26 mouse cellular contexts compared by ENCODE assay signal in the genomic region with DNA sequence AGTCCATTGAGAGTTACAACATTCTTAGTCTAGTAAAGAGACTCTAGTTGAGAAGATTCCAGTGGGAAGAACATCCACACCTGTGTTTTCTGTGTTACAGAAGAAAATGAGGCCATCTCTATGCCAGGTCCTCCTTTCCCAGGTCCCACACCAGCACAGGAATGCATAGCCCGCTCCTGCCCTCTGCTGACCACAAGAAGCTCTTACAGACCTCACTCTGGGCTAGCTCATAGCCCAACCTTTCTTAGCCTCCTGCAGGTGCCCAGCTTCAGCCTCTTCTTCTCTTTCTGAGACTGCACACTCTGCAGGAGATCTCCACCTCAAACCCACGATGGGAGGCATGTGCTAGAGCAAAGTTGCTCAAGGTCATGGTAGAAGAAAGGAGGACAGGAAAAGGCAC. TPM values are rescaled to one million over a fixed set of nuclear protein-coding genes. Genes with fewer than 3 reads are reported as not detected.
A peak's percentile ranks its signal among the peaks of the same experiment; 100 is the strongest.
DNase-seq lines count a peak whose midpoint lies in the region; ATAC-seq and TF ChIP-seq lines count a peak whose summit lies in the region.
"Not testable (repeated sequence)": the region's sequence is repeated elsewhere in the genome, so short reads cannot be mapped to it uniquely, and the experiment has no call there.
"Had no signal": no experiment of that assay in that cellular context is flagged by ENCODE, and none has a peak within 500 bp of the region (broad histone marks: within the 10 kb centered on the region; RNA-seq: fewer than 3 reads in every experiment).

No protein-coding gene starts in this region.

- H3K4me3 ChIP-seq in heart, adult 2 months; liver, adult 2 months (ENCODE audit: insufficient read depth, low read depth, low read length); midbrain, embryonic 11.5 days (ENCODE audit: low read depth, low read length): not testable (repeated sequence)

- intact Hi-C loops in heart, adult 2 months (cut with DNase I), result not testable (repeated sequence)

- H3K36me3 ChIP-seq in heart, adult 2 months (ENCODE audit: control insufficient read depth, insufficient read depth, low read length); liver, adult 2 months (ENCODE audit: control insufficient read depth, insufficient read depth, low read length); midbrain, embryonic 11.5 days (ENCODE audit: control insufficient read depth, insufficient read depth, low read length): not testable (repeated sequence)

- TF ChIP-seq CTCF in heart, adult 2 months (IDR thresholded peaks at IDR 0.05), result peak; percentile 25
- peak; percentile 30; the same call in 1 of the 2 replicates for TF ChIP-seq CTCF in liver, adult 2 months (IDR thresholded peaks at IDR 0.05; ENCODE audit: low read depth, low read length)

- not testable (repeated sequence) for H3K9ac ChIP-seq in heart, adult 2 months (ENCODE audit: low read depth, low read length); liver, adult 2 months (ENCODE audit: low read depth, low read length); midbrain, embryonic 11.5 days (ENCODE audit: low read length)

- not testable (repeated sequence) for H3K4me1 ChIP-seq in heart, adult 2 months (ENCODE audit: control insufficient read depth, insufficient read depth, low read length); liver, adult 2 months (ENCODE audit: control insufficient read depth, insufficient read depth, low read length); midbrain, embryonic 11.5 days (ENCODE audit: control insufficient read depth, insufficient read depth, low read length)

- ATAC-seq in common myeloid progenitor, adult 5-6 weeks (replicated peaks; ENCODE audit: low read depth, poor library complexity, severe bottlenecking), result peak; percentile 63; the same call in 1 of the 2 replicates
- ATAC-seq in midbrain, embryonic 11.5 days (ENCODE audit: low FRiP score), result peak; percentile 40; the same call in 1 of the 2 replicates

- not testable (repeated sequence) for TF ChIP-seq POLR2A in heart, adult 2 months (IDR thresholded peaks at IDR 0.05; ENCODE audit: insufficient read depth, low read depth, low read length); liver, adult 2 months (IDR thresholded peaks at IDR 0.05; ENCODE audit: extremely low read depth, insufficient read depth, low read length)

- DNase-seq in CD4-positive, CD25-positive, alpha-beta regulatory T cell, adult 2 months (ENCODE audit: low read depth, low spot score), result peak; percentile 29
- DNase-seq in adipocyte (ENCODE audit: low spot score), result peak; percentile 1
- not testable (repeated sequence) for DNase-seq in heart, adult 2 months; liver, adult 2 months (ENCODE audit: extremely low read depth, low read depth, low spot score); midbrain, embryonic 11.5 days (ENCODE audit: low spot score, missing footprints)
- peak; percentile 11 for DNase-seq in kidney, postnatal 10 days
- peak; percentile 15 for DNase-seq in thymus, postnatal 4 days

- H3K4me2 ChIP-seq in midbrain, embryonic 11.5 days, result not testable (repeated sequence)

- not testable (repeated sequence) for H3K27me3 ChIP-seq in heart, adult 2 months (ENCODE audit: control insufficient read depth, insufficient read depth, low read length); liver, adult 2 months (ENCODE audit: control insufficient read depth, insufficient read depth, low read length); midbrain, embryonic 11.5 days (ENCODE audit: control insufficient read depth, insufficient read depth, low read length)

- H3K27ac ChIP-seq in heart, adult 2 months; liver, adult 2 months (replicated peaks; ENCODE audit: insufficient read depth, low read depth, low read length); midbrain, embryonic 11.5 days (ENCODE audit: low read depth, low read length): not testable (repeated sequence)

- H3K79me2 ChIP-seq in heart, adult 2 months (replicated peaks; ENCODE audit: control insufficient read depth, insufficient read depth, low read length); liver, adult 2 months (ENCODE audit: control insufficient read depth, insufficient read depth, low read length): not testable (repeated sequence)

- H3K9me3 ChIP-seq in midbrain, embryonic 11.5 days (ENCODE audit: control insufficient read depth, low read length), result not testable (repeated sequence)

- WGBS in heart, adult 2 months, result 18% methylated on average over 2 of the region's 2 CpGs
- 14% methylated on average over 2 of the region's 2 CpGs for WGBS in liver, adult 2 months
- 28% methylated on average over 2 of the region's 2 CpGs for whole genome bisulfite sequencing in midbrain, embryonic 11.5 days

- not testable (repeated sequence) for TF ChIP-seq EP300 in heart, adult 2 months (IDR thresholded peaks at IDR 0.05; ENCODE audit: insufficient read depth, low read depth, low read length)

RNA-seq across cellular contexts. Expression of gene Ear6, which starts 15.0 kb away (rescaled TPM):
- total RNA-seq in common myeloid progenitor, adult 5-6 weeks (2017), result 0.55 and 3.3 TPM in 2 replicates
- total RNA-seq in heart, adult 2 months (2021), result not detected
- not detected in 2 replicates for polyA plus RNA-seq in heart, adult 2 months (2012; rRNA removed)
- total RNA-seq in liver, adult 2 months (2014; rRNA removed), result not detected in 2 replicates
- polyA plus RNA-seq in liver, adult 2 months (2012; rRNA removed), result not detected in 2 replicates
- polyA plus RNA-seq in midbrain, embryonic 11.5 days (2014; fragmentation: Nextera tagmentation; extraction: Ambion mirVana), result not detected in 2 replicates
- total RNA-seq: ES-E14; gastrocnemius, adult 18-20 months; gastrocnemius, postnatal 4 days; heart, postnatal 36 days; layer of hippocampus, adult 8-10 months; left cerebral cortex, adult 18-20 months had no signal
- polyA plus RNA-seq: forebrain, embryonic 10.5 days; heart, embryonic 12.5 days; hindbrain, embryonic 14.5 days; kidney, embryonic 15.5 days; limb, embryonic 10.5 days; lung, embryonic 15.5 days; midbrain, embryonic 13.5 days; myocyte had no signal

RNA-seq across cellular contexts. Expression of gene AY358078, which starts 38.6 kb away (rescaled TPM):
- total RNA-seq in common myeloid progenitor, adult 5-6 weeks (2017), result not detected in 2 replicates
- not detected for total RNA-seq in heart, adult 2 months (2021)
- not detected in 2 replicates for polyA plus RNA-seq in heart, adult 2 months (2012; rRNA removed)
- total RNA-seq in liver, adult 2 months (2014; rRNA removed), result not detected in 2 replicates
- polyA plus RNA-seq in liver, adult 2 months (2012; rRNA removed), result not detected in 2 replicates
- polyA plus RNA-seq in midbrain, embryonic 11.5 days (2014; fragmentation: Nextera tagmentation; extraction: Ambion mirVana), result not detected in 2 replicates
- total RNA-seq: ES-E14; gastrocnemius, adult 18-20 months; gastrocnemius, postnatal 4 days; heart, postnatal 36 days; layer of hippocampus, adult 8-10 months; left cerebral cortex, adult 18-20 months had no signal
- polyA plus RNA-seq: forebrain, embryonic 10.5 days; heart, embryonic 12.5 days; hindbrain, embryonic 14.5 days; intestine, embryonic 15.5 days; kidney, embryonic 15.5 days; limb, embryonic 10.5 days; liver, embryonic 11.5 days; lung, embryonic 15.5 days; macrophage; midbrain, embryonic 13.5 days; myocyte; neural tube, embryonic 15.5 days had no signal

RNA-seq across cellular contexts. Expression of gene Mettl17, which starts 46.2 kb away (rescaled TPM):
- 6.7 and 11.5 TPM in 2 replicates for total RNA-seq in common myeloid progenitor, adult 5-6 weeks (2017)
- total RNA-seq in heart, adult 2 months (2021), result 10 to 100 TPM; 20.1 to 20.7 TPM
- 21.1 and 24.8 TPM in 2 replicates for polyA plus RNA-seq in heart, adult 2 months (2012; rRNA removed)
- 14.0 and 23.2 TPM in 2 replicates for total RNA-seq in liver, adult 2 months (2014; rRNA removed)
- 18.2 and 21.0 TPM in 2 replicates for polyA plus RNA-seq in liver, adult 2 months (2012; rRNA removed)
- polyA plus RNA-seq in midbrain, embryonic 11.5 days (2014; fragmentation: Nextera tagmentation; extraction: Ambion mirVana), result 49.6 and 52.4 TPM in 2 replicates

RNA-seq across cellular contexts. Expression of gene Slc39a2, which starts 54.2 kb away (rescaled TPM):
- total RNA-seq in common myeloid progenitor, adult 5-6 weeks (2017), result 0.49 TPM in 1 of 2 replicates, not detected in the other
- total RNA-seq in heart, adult 2 months (2021), result under 1 TPM; 0.16 to 0.25 TPM
- 0.53 and 1.7 TPM in 2 replicates for polyA plus RNA-seq in heart, adult 2 months (2012; rRNA removed)
- total RNA-seq in liver, adult 2 months (2014; rRNA removed), result 0.65 and 1.4 TPM in 2 replicates
- polyA plus RNA-seq in liver, adult 2 months (2012; rRNA removed), result 1.1 and 1.8 TPM in 2 replicates
- polyA plus RNA-seq in midbrain, embryonic 11.5 days (2014; fragmentation: Nextera tagmentation; extraction: Ambion mirVana), result 0.40 and 0.41 TPM in 2 replicates
